Mouse (Mus musculus): ENCODE measurements around the gene Adprhl1. TPM values are rescaled to one million over a fixed set of nuclear protein-coding genes. Genes with fewer than 3 reads are reported as not detected.

Gene Adprhl1
- total and polyA plus RNA-seq, 3 experiments: not detected

- TF ChIP-seq NRF1 (IDR thresholded peaks at IDR 0.05; ENCODE audit: low read depth, low read length): 0 out of 2 replicates have a peak, but pooled peaks have one; percentile 7
- no peak for TF ChIP-seq UBTF (IDR thresholded peaks at IDR 0.05; ENCODE audit: low read depth, low read length)
- peak; percentile 11; the same call in 1 of the 2 replicates for TF ChIP-seq NELFE (IDR thresholded peaks at IDR 0.05; ENCODE audit: low read depth, low read length)
- no peak for TF ChIP-seq MXI1 (IDR thresholded peaks at IDR 0.05; ENCODE audit: low read depth, low read length)
- no peak for TF ChIP-seq USF2 (conservative IDR thresholded peaks at IDR 0.05; ENCODE audit: low read depth, low read length)
- TF ChIP-seq RCOR1 (conservative IDR thresholded peaks at IDR 0.05; ENCODE audit: low read depth, low read length): no peak
- peak; percentile 58; the same call in 1 of the 2 replicates for TF ChIP-seq SIN3A (IDR thresholded peaks at IDR 0.05; ENCODE audit: low read length)
- TF ChIP-seq GABPA (IDR thresholded peaks at IDR 0.05; ENCODE audit: insufficient replicate concordance, low read depth, low read length): no peak
Observed at GRCm38 (mm10) chr8:13292364-13292763, 38.4 kb upstream of the Adprhl1 start (continued).

- Histone ChIP-seq H3K36me3 (replicated peaks in 1 of 2; ENCODE audit: control insufficient read depth in 1 of 2, insufficient read depth in 1 of 2, low read length in 1 of 2) (peaks cover 4 to 14% of the 10 kb centered on the region in 2 experiments), H3K9ac (ENCODE audit: insufficient read depth, low read depth) (peak overlapping the region; percentile 49), H3K27me3 (replicated peaks) (peaks cover 3% of the 10 kb centered on the region), H3K27ac (ENCODE audit: insufficient read depth, low read depth) (no peak overlapping the region), H3K4me3 (replicated peaks in 1 of 3; ENCODE audit: low read depth in 2 of 3, low read length in 2 of 3, poor library complexity in 1 of 3) (peak overlapping the region; percentile 67 to 82 (median 77)), H3K9me3 (replicated peaks; ENCODE audit: low read length) (no peaks in the 10 kb centered on the region), H3K4me2 (ENCODE audit: insufficient read depth, low read depth, poor library complexity, severe bottlenecking) (peak overlapping the region; percentile 89), H3K79me2 (replicated peaks; ENCODE audit: control insufficient read depth, extremely low read depth, insufficient read depth, poor library complexity, severe bottlenecking) (0 out of 2 replicates have a peak, but pooled peaks cover 3% of the 10 kb centered on the region), H3K4me1 (ENCODE audit: control insufficient read depth in 1 of 2, insufficient read depth in 2 of 2) (peaks cover 11 to 36% of the 10 kb centered on the region in 2 experiments)
- dilution Hi-C loops (cut with MboI; ENCODE audit: extremely low pct_ligation_motif_present, extremely low pct_unique_long_range_greater_than_20kb, low sequenced_read_pairs): no loop called here
- in situ Hi-C loops (cut with MboI; ENCODE audit: low pct_ligation_motif_present, low pct_unique_long_range_greater_than_20kb, low sequenced_read_pairs): no loop called here
- no peak for DNase-seq (ENCODE audit: extremely low read depth)
- TF ChIP-seq ELF1 (IDR thresholded peaks at IDR 0.05; ENCODE audit: low read depth, low read length) (no peak), KAT2A (IDR thresholded peaks at IDR 0.05; ENCODE audit: insufficient replicate concordance, low read length) (no peak), USF2 (conservative IDR thresholded peaks at IDR 0.05; ENCODE audit: low read depth, low read length) (no peak), ZC3H11A (IDR thresholded peaks at IDR 0.05; ENCODE audit: low read depth, low read length) (no peak), NELFE (IDR thresholded peaks at IDR 0.05; ENCODE audit: low read depth, low read length) (no peak), CHD1 (IDR thresholded peaks at IDR 0.05; ENCODE audit: low read depth, low read length) (no peak), EP300 (IDR thresholded peaks at IDR 0.05; ENCODE audit: low read length) (no peak), POLR2A (IDR thresholded peaks at IDR 0.05; ENCODE audit: low read depth, low read length) (no peak), NRF1 (IDR thresholded peaks at IDR 0.05; ENCODE audit: low read depth, low read length) (no peak)
Observed at GRCm38 (mm10) chr8:13288646-13289045, 34.7 kb upstream of the Adprhl1 start.

- Histone ChIP-seq H3K9ac (ENCODE audit: insufficient read depth, low read depth) (peak within 1 kb of the TSS; percentile 49), H3K4me3 (replicated peaks in 1 of 3; ENCODE audit: low read depth in 2 of 3, low read length in 2 of 3, poor library complexity in 1 of 3) (peak within 1 kb of the TSS; percentile 67 to 82 (median 77)), H3K79me2 (replicated peaks; ENCODE audit: control insufficient read depth, extremely low read depth, insufficient read depth, poor library complexity, severe bottlenecking) (0 out of 2 replicates have a peak, but pooled peaks cover 3% of the 10 kb centered on the region), H3K36me3 (replicated peaks in 1 of 2; ENCODE audit: control insufficient read depth in 1 of 2, insufficient read depth in 1 of 2, low read length in 1 of 2) (peaks cover 4 to 14% of the 10 kb centered on the region in 2 experiments), H3K9me3 (replicated peaks; ENCODE audit: low read length) (no peaks in the 10 kb centered on the region), H3K27me3 (replicated peaks) (peaks cover 3% of the 10 kb centered on the region), H3K4me2 (ENCODE audit: insufficient read depth, low read depth, poor library complexity, severe bottlenecking) (peak within 1 kb of the TSS; percentile 89), H3K27ac (ENCODE audit: insufficient read depth, low read depth) (peak within 1 kb of the TSS; percentile 81), H3K4me1 (ENCODE audit: control insufficient read depth in 1 of 2, insufficient read depth in 2 of 2) (peaks cover 10 to 32% of the 10 kb centered on the region in 2 experiments)
- dilution Hi-C loops (cut with MboI; ENCODE audit: extremely low pct_ligation_motif_present, extremely low pct_unique_long_range_greater_than_20kb, low sequenced_read_pairs): no loop called here
- peak; percentile 95 for DNase-seq (ENCODE audit: extremely low read depth)
- in situ Hi-C loops (cut with MboI; ENCODE audit: low pct_ligation_motif_present, low pct_unique_long_range_greater_than_20kb, low sequenced_read_pairs): no loop called here
- TF ChIP-seq TBP (conservative IDR thresholded peaks at IDR 0.05; ENCODE audit: low read depth, low read length): no peak
- TF ChIP-seq MEF2A (IDR thresholded peaks at IDR 0.05; ENCODE audit: borderline replicate concordance, low read depth, low read length): no peak; the same call in 1 of the 2 replicates
- TF ChIP-seq ZC3H11A (IDR thresholded peaks at IDR 0.05; ENCODE audit: low read depth, low read length): no peak
- TF ChIP-seq SMC3 (IDR thresholded peaks at IDR 0.05; ENCODE audit: low read depth, low read length): no peak
- TF ChIP-seq GABPA (IDR thresholded peaks at IDR 0.05; ENCODE audit: insufficient replicate concordance, low read depth, low read length): peak; percentile 47; the same call in 1 of the 2 replicates
- TF ChIP-seq KAT2A (IDR thresholded peaks at IDR 0.05; ENCODE audit: insufficient replicate concordance, low read length): peak; percentile 91; the same call in 1 of the 2 replicates
- no peak for TF ChIP-seq E2F4 (IDR thresholded peaks at IDR 0.05; ENCODE audit: insufficient replicate concordance, low read depth, low read length)
- no peak for TF ChIP-seq JUND (conservative IDR thresholded peaks at IDR 0.05; ENCODE audit: low read depth, low read length)
- TF ChIP-seq POLR2AphosphoS2 (IDR thresholded peaks at IDR 0.05; ENCODE audit: low read depth, low read length): no peak
- TF ChIP-seq MXI1 (IDR thresholded peaks at IDR 0.05; ENCODE audit: low read depth, low read length): peak; percentile 90
- no peak for TF ChIP-seq BHLHE40 (IDR thresholded peaks at IDR 0.05; ENCODE audit: low read depth, low read length)
- TF ChIP-seq SIN3A (IDR thresholded peaks at IDR 0.05; ENCODE audit: low read length): peak; percentile 92
- TF ChIP-seq NELFE (IDR thresholded peaks at IDR 0.05; ENCODE audit: low read depth, low read length): peak; percentile 78
- TF ChIP-seq MAZ (IDR thresholded peaks at IDR 0.05; ENCODE audit: low read depth, low read length): no peak
- 0 out of 2 replicates have a peak, but pooled peaks have one; percentile 12 for TF ChIP-seq ELF1 (IDR thresholded peaks at IDR 0.05; ENCODE audit: low read depth, low read length)
- TF ChIP-seq JUN (IDR thresholded peaks at IDR 0.05; ENCODE audit: insufficient read depth, low read depth, low read length): no peak
- no peak; the same call in 1 of the 2 replicates for TF ChIP-seq CHD2 (IDR thresholded peaks at IDR 0.05; ENCODE audit: low read length)
- peak; percentile 16; the same call in 1 of the 2 replicates for TF ChIP-seq TCF12 (IDR thresholded peaks at IDR 0.05; ENCODE audit: low read depth, low read length)
Observed at GRCm38 (mm10) chr8:13287692-13288623, 34.0 kb upstream of the Adprhl1 start, which contains the start of the genes Dcun1d2 and Tmco3. Gene Dcun1d2 (minus strand): TSS chr8:13288131. Gene Tmco3 (plus strand): TSS chr8:13288190.

All from CH12.LX (cell line).